Mouse (Mus musculus) MN1 (cell line): ENCODE results near the gene Anapc15-ps.
"Not testable (repeated sequence)": the region's sequence is repeated elsewhere in the genome, so short reads cannot be mapped to it uniquely, and the experiment has no call there.

Experiments
- DNase-seq: peaks from one replicate; pipeline ENCODE4 v3.0.0-alpha.2; 2016; ENCODE audit warnings: low spot score

The Anapc15-ps gene

GRCm38 (mm10) chr10:95630726-95631345, 42.4 kb downstream of the Anapc15-ps start:
- no peak for DNase-seq

- not testable (repeated sequence) for DNase-seq
These were observed 43.1 kb downstream of the Anapc15-ps start for GRCm38 (mm10) chr10:95630166-95630565.

DNA sequence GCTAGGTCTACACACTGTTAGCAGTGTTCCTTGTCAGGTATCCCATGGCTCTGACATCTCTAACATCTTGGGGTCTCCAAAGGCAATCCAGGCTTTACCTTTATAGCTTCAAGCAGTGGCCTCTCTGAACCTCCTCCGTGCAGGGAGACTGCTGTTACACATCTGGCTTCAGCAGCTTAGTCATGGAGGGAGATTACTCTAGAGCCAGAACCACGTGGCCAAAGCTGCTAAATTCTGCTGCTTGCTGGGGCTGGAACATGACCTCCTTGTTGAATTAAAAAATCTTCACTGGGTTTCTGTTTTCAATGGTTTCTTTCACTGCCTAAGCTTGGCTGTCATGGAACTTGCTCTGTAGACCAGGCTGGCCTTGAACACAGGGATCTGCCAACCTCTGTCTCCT, 44.9 kb downstream of the Anapc15-ps start:
- DNase-seq, result no peak

DNA sequence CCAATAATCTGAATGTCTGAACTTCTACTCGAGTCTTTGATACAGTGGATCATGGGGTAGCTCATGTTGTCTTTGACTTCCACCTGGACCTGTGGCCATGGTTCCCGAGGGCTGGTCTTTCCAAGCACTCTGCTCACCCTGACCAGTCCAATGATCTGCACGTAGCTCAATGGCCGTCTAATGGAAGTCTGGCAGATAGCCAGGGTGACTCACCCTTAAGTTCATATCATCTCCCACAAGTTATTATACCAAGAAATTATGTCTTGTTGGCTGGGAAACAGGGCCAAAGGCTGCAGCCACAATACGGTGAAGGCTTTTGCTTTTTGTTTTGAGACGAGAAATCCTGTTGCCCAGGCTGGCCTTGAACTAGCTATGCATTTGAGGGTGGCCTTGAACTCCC, 45.9 kb downstream of the Anapc15-ps start:
- DNase-seq, result no peak

DNA sequence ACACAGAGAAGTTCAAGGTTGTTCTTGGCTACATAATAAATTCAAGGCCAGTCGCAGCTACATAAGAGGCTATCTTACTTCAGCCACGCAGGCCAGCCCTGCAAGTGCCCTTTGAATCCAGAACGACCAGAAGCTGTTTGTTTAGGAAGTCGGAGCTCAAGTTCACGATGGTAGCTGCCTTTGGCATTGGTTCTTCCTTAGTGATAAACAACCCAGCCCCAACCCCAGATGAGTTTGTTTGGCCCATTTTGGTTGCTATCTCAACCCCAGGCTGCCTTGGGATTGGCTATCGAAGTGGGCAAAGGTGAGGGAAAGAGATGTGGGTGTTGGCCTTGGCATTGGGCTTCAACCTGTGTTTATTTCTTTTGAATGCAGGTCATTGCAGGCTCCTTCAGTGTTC, 48.0 kb downstream of the Anapc15-ps start:
- DNase-seq, result no peak

DNA sequence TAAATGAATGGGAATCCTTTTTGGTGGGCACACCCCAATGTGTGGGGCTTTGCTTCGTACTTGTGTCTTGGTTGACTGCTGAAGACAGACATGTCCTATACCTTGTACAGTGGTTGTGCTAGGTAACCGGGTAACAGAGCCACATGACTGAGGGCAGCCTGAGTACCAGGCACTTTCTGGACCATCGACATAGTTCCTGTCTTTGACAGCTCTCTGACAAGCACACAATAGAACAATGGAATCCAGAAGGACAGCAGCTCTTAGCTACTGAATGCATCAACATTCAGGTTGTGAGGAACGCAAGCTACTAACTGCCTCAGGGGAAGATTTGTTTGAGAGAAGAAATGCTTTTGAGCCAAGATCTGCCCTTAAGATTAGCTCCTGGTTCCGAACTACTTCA, 49.2 kb downstream of the Anapc15-ps start:
- DNase-seq, result no peak

- DNase-seq, result no peak
These were observed 49.7 kb downstream of the Anapc15-ps start for GRCm38 (mm10) chr10:95623518-95623905.
